12 mouse cellular contexts compared by ENCODE assay signal in genomic region chr5:119673716-119674605, GRCm38 (mm10). TPM values are rescaled to one million over a fixed set of nuclear protein-coding genes. Genes with fewer than 3 reads are reported as not detected.
DNase-seq lines count a peak whose midpoint lies in the region; ATAC-seq and TF ChIP-seq lines count a peak whose summit lies in the region.
"Had no signal": no experiment of that assay in that cellular context is flagged by ENCODE, and none has a peak within 500 bp of the region (broad histone marks: within the 10 kb centered on the region; RNA-seq: fewer than 3 reads in every experiment).

No protein-coding gene starts in this region.

- TF ChIP-seq CTCF in E14TG2a.4 (conservative IDR thresholded peaks at IDR 0.05; ENCODE audit: low read length): no peak

- H3K4me3 ChIP-seq in heart, embryonic 16.5 days (ENCODE audit: low read length): peak overlapping the region; percentile 63
- H3K4me3 ChIP-seq in E14TG2a.4 (replicated peaks; ENCODE audit: low read length): peak overlapping the region; percentile 80
- peak overlapping the region; percentile 62 for H3K4me3 ChIP-seq in embryonic facial prominence, embryonic 11.5 days (ENCODE audit: low read depth, low read length)
- H3K4me3 ChIP-seq in liver, embryonic 11.5 days (ENCODE audit: low read depth, low read length): peak overlapping the region; percentile 55

- no peak for ATAC-seq in heart, embryonic 16.5 days (replicated peaks; ENCODE audit: extremely low read depth, insufficient read depth, low FRiP score)
- ATAC-seq in embryonic facial prominence, embryonic 11.5 days (replicated peaks; ENCODE audit: insufficient number of reproducible peaks, low FRiP score, low TSS enrichment, low read depth): no peak
- no peak for ATAC-seq in liver, embryonic 11.5 days (replicated peaks; ENCODE audit: low FRiP score)
- ATAC-seq in erythroid progenitor cell, adult 5-6 weeks (replicated peaks; ENCODE audit: low FRiP score, poor library complexity, severe bottlenecking): no peak

- peaks cover 3% of the 10 kb centered on the region; the same call in 1 of the 2 replicates for H3K36me3 ChIP-seq in heart, embryonic 16.5 days (ENCODE audit: control insufficient read depth, insufficient read depth)
- H3K36me3 ChIP-seq in E14TG2a.4 (ENCODE audit: insufficient read depth, low read length): peaks cover 50% of the 10 kb centered on the region
- no peaks in the 10 kb centered on the region for H3K36me3 ChIP-seq in embryonic facial prominence, embryonic 11.5 days (replicated peaks; ENCODE audit: control insufficient read depth, insufficient read depth, low read depth, low read length)
- no peaks in the 10 kb centered on the region for H3K36me3 ChIP-seq in liver, embryonic 11.5 days (ENCODE audit: control insufficient read depth, insufficient read depth, low read length)

- H3K4me1 ChIP-seq in heart, embryonic 16.5 days (ENCODE audit: control insufficient read depth, insufficient read depth, low read length): peaks cover 11% of the 10 kb centered on the region
- peaks cover 77% of the 10 kb centered on the region for H3K4me1 ChIP-seq in E14TG2a.4 (replicated peaks; ENCODE audit: low read depth, low read length)
- no peaks in the 10 kb centered on the region for H3K4me1 ChIP-seq in embryonic facial prominence, embryonic 11.5 days (ENCODE audit: control insufficient read depth, insufficient read depth, low read length)
- H3K4me1 ChIP-seq in liver, embryonic 11.5 days (replicated peaks; ENCODE audit: control insufficient read depth, insufficient read depth, low read length): peaks cover 3% of the 10 kb centered on the region

- H3K9ac ChIP-seq in heart, embryonic 16.5 days (ENCODE audit: low read length): peak overlapping the region; percentile 26; the same call in 1 of the 2 replicates
- peak overlapping the region; percentile 92 for H3K9ac ChIP-seq in embryonic facial prominence, embryonic 11.5 days (replicated peaks; ENCODE audit: low read length)
- H3K9ac ChIP-seq in liver, embryonic 11.5 days (ENCODE audit: low read depth, low read length): peak overlapping the region; percentile 48; the same call in 1 of the 2 replicates

- no peaks in the 10 kb centered on the region for H3K9me3 ChIP-seq in heart, embryonic 16.5 days (replicated peaks; ENCODE audit: control insufficient read depth, low read length)
- no peaks in the 10 kb centered on the region for H3K9me3 ChIP-seq in E14TG2a.4 (ENCODE audit: low read length)
- H3K9me3 ChIP-seq in embryonic facial prominence, embryonic 11.5 days (replicated peaks; ENCODE audit: control insufficient read depth, low read length): no peaks in the 10 kb centered on the region
- no peaks in the 10 kb centered on the region for H3K9me3 ChIP-seq in liver, embryonic 11.5 days (ENCODE audit: control insufficient read depth, low read length)

- H3K27ac ChIP-seq in heart, embryonic 16.5 days (ENCODE audit: low read length): no peak overlapping the region
- H3K27ac ChIP-seq in embryonic facial prominence, embryonic 11.5 days (replicated peaks; ENCODE audit: low read depth, low read length): peak overlapping the region; percentile 96; the same call in 1 of the 2 replicates
- no peak overlapping the region; the same call in 1 of the 2 replicates for H3K27ac ChIP-seq in liver, embryonic 11.5 days (ENCODE audit: low read depth, low read length)

- DNase-seq in heart, adult 8-10 months (ENCODE audit: low spot score): no peak
- DNase-seq in embryonic facial prominence, embryonic 11.5 days (ENCODE audit: low spot score): no peak
- no peak for DNase-seq in liver, embryonic 11.5 days (ENCODE audit: low spot score)
- no peak for DNase-seq in cerebellum, postnatal 25 days
- no peak for DNase-seq in layer of hippocampus, adult 11-12 months (ENCODE audit: low spot score)
- DNase-seq: gastrocnemius, postnatal 25 days; lung, postnatal 4 days; right cerebral cortex, adult 18-20 months had no signal

- H3K27me3 ChIP-seq in heart, embryonic 16.5 days (ENCODE audit: control insufficient read depth, insufficient read depth, low read length): peaks cover 70% of the 10 kb centered on the region
- H3K27me3 ChIP-seq in E14TG2a.4 (ENCODE audit: insufficient read depth, low read length): peaks cover 80% of the 10 kb centered on the region
- H3K27me3 ChIP-seq in embryonic facial prominence, embryonic 11.5 days (ENCODE audit: control insufficient read depth, insufficient read depth, low read length): peaks cover 8% of the 10 kb centered on the region
- H3K27me3 ChIP-seq in liver, embryonic 11.5 days (replicated peaks; ENCODE audit: control insufficient read depth, insufficient read depth, low read length): peaks cover 84% of the 10 kb centered on the region

- WGBS in heart, embryonic 16.5 days: 32% methylated on average over 22 of the region's 22 CpGs
- 5% methylated on average over 22 of the region's 22 CpGs for WGBS in embryonic facial prominence, embryonic 11.5 days
- WGBS in liver, embryonic 11.5 days: 18% methylated on average over 22 of the region's 22 CpGs

- peak overlapping the region; percentile 94 for H3K4me2 ChIP-seq in heart, embryonic 16.5 days (ENCODE audit: low read depth, low read length)
- peak overlapping the region; percentile 48 for H3K4me2 ChIP-seq in embryonic facial prominence, embryonic 11.5 days (ENCODE audit: low read depth, low read length)
- H3K4me2 ChIP-seq in liver, embryonic 11.5 days: peak overlapping the region; percentile 71

RNA-seq across cellular contexts. Expression of gene Tbx3, which starts 3.5 kb away (rescaled TPM):
- 7.4 and 10.6 TPM in 2 replicates for polyA plus RNA-seq in heart, embryonic 16.5 days (2015; fragmentation: Nextera tagmentation; extraction: Ambion mirVana)
- total RNA-seq in heart, adult 8-10 months (2022): 10 to 100 TPM in 3 of 4 experiments, 1 to 10 TPM in 1; 8.9 to 12.7 (median 10.2) TPM
- 36.9 and 39.8 TPM in 2 replicates for polyA plus RNA-seq in embryonic facial prominence, embryonic 11.5 days (2014; fragmentation: Nextera tagmentation; extraction: Ambion mirVana)
- 23.3 and 25.9 TPM in 2 replicates for polyA plus RNA-seq in liver, embryonic 11.5 days (2014; fragmentation: Nextera tagmentation; extraction: Ambion mirVana)
- not detected in 2 replicates for total RNA-seq in erythroid progenitor cell, adult 5-6 weeks (2015; ENCODE audit: low replicate concordance)
- not detected in 2 replicates for total RNA-seq in erythroid progenitor cell, adult 5-6 weeks (2017; ENCODE audit: low replicate concordance)
- total RNA-seq: MEL had no signal

Comparison
In these comparisons a context has a peak if more than half of its experiments do, and no peak if none do; other contexts are left out.
1. H3K9ac ChIP-seq: peak in every context shown above with its lines; median percentile 92 in embryonic facial prominence, embryonic 11.5 days; 48 in liver, embryonic 11.5 days; 26 in heart, embryonic 16.5 days.